Mouse (Mus musculus): Measurements from ENCODE around the gene Arhgap22.
A peak's percentile ranks its signal among the peaks of the same experiment; 100 is the strongest.

Arhgap22 gene

GRCm38 (mm10) chr14:33214767-33215128 is 922 bp downstream of the Arhgap22 start:
- no peak for DNase-seq (ENCODE audit: low read depth)

GRCm38 (mm10) chr14:33215163-33215562 is 1.3 kb downstream of the Arhgap22 start:
- no peak for DNase-seq (ENCODE audit: low read depth)

DNA sequence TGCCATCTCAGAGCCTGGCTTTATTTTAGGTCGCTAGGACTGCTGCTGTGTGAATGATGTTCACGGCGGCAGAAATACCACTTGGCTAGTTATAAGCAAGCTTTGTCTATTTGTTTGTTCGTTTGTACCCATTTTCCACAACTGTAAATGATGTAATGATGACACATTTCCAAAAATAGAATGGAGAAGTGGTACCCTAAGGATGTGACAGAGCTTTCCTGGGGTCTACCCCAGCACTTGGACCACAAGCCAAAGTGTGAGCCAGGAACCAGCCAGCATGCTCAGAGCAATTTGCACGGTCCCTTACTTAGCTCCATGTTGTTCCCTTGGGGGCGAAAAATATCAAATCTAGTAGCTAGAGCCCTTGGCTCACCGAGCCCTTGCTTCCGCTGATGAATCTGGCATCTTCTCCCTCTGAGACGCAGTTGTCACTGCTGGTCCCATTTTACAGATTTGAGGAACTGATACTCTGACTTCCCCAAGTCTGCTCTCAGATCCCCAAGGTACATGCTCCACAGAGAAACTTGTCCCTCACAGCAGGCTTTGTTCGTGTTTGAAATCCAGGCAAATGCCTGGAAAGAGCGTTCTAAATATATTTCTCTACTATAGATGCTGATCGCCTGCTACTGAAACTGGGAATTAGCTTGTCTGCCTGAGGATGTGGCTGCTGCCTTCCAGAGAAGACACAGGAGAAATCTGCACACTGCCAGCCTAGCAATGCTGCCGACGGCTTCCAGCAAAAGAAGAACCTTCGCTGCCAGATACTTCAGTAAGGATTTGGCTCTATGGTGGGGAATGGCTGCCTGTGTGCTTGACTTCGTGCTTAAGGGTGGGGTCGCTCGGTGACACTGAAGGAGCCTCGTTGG is 2.8 kb downstream of the Arhgap22 start:
- no peak for DNase-seq (ENCODE audit: low read depth)

GRCm38 (mm10) chr14:33225235-33225634 is 11.4 kb downstream of the Arhgap22 start:
- no peak for DNase-seq (ENCODE audit: low read depth)

GRCm38 (mm10) chr14:33230672-33231071 is 16.8 kb downstream of the Arhgap22 start:
- no peak for DNase-seq (ENCODE audit: low read depth)

GRCm38 (mm10) chr14:33231311-33231710 is 17.5 kb downstream of the Arhgap22 start:
- no peak for DNase-seq (ENCODE audit: low read depth)

GRCm38 (mm10) chr14:33232048-33232447 is 18.2 kb downstream of the Arhgap22 start:
- DNase-seq (ENCODE audit: low read depth), result no peak

- DNase-seq (ENCODE audit: low read depth), result no peak
These were observed 21.8 kb downstream of the Arhgap22 start for GRCm38 (mm10) chr14:33235661-33236060.

- DNase-seq (ENCODE audit: low read depth), result no peak
These were observed 26.6 kb downstream of the Arhgap22 start for GRCm38 (mm10) chr14:33240400-33240799.

DNA sequence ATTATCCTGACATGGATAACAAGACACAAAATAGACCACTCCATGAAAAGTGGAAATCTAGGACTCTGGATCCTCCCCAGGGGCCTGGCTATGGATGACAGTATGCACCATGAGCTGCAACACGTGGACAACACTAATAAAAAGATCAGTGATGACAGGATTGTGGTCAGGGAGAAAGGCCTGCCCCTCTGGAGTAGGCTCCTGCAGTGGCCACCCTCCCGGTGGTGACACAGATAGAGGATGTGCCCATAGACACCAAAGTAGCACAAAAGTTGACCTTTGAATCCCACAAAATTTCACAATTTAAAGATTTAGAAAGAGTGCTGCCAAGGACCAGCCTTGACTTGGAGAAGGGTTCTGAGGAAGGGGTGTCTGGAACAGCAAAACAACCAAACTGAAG is 29.4 kb downstream of the Arhgap22 start:
- DNase-seq (ENCODE audit: low read depth), result no peak

GRCm38 (mm10) chr14:33244519-33244918 is 30.7 kb downstream of the Arhgap22 start:
- DNase-seq (ENCODE audit: low read depth), result no peak

DNA sequence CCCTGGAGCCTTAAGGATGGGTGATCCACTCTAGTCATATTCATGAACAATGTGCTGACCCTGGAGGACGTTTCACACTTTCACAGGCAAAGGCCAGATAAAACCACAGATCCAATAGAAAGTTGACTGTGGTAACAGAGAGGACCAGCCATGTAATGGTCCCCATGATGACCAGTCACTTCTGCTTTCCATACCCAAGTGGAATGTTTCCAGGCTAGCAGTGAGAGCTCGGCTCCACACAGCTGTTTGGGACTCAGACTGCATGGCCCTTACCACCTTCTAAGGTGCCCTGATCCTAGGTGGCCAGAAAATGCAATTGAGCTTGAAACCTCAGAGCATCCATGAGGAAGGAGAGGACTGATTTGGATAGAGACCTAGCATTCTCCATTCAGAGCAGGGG is 31.1 kb downstream of the Arhgap22 start:
- DNase-seq (ENCODE audit: low read depth), result no peak

DNA sequence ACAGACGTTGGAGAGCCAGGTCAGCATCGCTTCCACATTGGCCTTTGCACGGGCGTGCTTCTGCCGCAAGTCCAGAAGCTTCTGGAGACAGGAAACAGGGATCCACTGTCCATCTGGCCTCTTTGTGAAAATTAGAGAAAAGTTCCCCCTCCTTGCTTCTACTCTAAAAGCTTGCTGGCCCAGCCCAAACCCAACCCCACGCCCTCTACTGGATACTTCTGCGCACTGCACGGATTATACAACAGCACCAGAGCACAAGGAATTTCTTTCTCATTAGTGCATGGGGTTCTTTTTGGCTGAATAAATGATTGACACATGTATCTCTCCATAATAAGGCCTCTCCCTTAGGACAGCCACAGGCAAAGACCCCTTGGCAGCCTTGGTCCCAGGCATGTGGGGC is 32.6 kb downstream of the Arhgap22 start:
- DNase-seq (ENCODE audit: low read depth), result no peak

GRCm38 (mm10) chr14:33247623-33248022 is 33.8 kb downstream of the Arhgap22 start:
- DNase-seq (ENCODE audit: low read depth), result peak; percentile 31

- DNase-seq (ENCODE audit: low read depth), result no peak
These were observed 34.9 kb downstream of the Arhgap22 start for GRCm38 (mm10) chr14:33248741-33249140.

- DNase-seq (ENCODE audit: low read depth), result no peak
These were observed 36.6 kb downstream of the Arhgap22 start for GRCm38 (mm10) chr14:33250215-33250939.

GRCm38 (mm10) chr14:33250956-33251745 is 37.3 kb downstream of the Arhgap22 start:
- DNase-seq (ENCODE audit: low read depth), result no peak

DNA sequence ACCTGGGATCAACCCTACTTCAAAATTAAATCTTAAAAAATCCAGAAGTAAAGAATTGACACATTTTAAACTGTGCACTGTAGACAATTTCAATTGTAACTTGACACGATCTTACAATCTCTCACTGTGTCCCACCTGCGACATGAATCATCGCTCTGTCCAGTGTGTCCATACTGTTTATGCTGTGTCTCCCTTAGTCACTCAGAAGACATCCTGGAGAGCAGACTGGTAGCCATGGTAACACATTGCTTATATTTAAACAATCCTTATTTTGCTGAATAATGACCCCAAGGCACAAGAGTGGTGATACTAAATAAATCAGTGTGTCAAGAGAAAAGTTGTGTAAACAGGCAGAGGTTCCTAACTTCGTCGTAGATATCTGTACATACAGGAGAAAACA is 44.4 kb downstream of the Arhgap22 start:
- DNase-seq (ENCODE audit: low read depth), result no peak

- DNase-seq (ENCODE audit: low read depth), result no peak
These were observed 46.3 kb downstream of the Arhgap22 start for GRCm38 (mm10) chr14:33260131-33260530.

DNA sequence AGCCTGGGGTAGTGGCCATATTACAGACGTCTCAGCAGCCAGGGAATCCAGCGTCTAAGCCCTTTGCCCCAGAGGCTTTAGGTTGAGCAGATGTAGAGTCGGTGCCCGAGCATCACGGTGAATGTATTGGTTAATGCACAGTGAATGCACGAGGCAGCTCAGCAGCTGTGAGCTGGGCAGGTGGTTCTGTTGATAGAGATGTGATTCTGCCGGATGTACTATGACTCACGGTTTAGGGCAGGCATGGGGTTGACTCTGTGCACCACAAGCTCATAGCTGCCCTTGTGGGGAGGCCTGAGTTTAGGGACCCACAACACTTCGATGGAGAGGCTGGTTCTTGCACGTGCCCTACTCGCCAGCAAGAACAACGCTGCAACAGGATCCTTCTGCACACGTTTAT is 51.0 kb downstream of the Arhgap22 start:
- DNase-seq (ENCODE audit: low read depth), result no peak

DNA sequence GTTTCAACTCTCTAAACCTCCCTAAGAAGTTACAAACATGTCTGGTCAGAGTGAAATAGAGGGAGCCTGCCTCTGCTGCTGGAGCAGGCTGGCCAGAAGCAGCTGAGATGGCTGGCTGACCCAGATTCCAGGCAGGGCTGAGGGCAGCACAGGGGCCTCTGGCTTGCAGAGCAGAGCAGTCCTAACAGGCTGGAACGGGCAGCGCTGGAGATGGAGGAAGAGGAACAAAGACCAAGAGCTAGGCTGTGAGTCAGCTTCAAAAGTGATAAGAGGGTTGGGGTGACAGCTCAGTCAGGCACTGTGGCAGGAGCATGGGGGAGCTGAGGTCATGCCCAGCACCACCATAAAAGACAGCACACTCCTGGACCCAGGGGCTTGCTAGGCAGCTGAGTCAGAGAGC is 62.4 kb downstream of the Arhgap22 start:
- peak; percentile 14 for DNase-seq (ENCODE audit: low read depth)

DNA sequence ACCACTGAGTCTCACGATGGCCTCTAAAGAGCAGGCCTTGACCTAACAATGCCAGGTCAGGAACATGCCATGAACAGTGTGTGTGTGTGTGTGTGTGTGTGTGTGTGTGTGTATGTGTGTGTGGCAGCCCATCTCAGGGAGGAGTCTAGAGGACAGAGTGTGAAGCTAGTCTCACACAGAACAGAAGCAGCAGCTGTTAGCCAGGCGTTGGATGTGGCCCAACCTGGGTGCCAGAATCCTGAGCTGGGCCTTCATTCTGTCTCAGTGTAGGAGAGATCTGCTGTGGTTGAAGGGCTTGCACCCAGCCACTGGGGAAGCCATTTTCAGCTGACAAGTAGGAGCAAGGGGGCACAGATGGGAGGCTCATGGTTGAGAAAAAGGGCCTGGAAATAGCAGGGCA is 64.5 kb downstream of the Arhgap22 start:
- DNase-seq (ENCODE audit: low read depth), result no peak

DNA sequence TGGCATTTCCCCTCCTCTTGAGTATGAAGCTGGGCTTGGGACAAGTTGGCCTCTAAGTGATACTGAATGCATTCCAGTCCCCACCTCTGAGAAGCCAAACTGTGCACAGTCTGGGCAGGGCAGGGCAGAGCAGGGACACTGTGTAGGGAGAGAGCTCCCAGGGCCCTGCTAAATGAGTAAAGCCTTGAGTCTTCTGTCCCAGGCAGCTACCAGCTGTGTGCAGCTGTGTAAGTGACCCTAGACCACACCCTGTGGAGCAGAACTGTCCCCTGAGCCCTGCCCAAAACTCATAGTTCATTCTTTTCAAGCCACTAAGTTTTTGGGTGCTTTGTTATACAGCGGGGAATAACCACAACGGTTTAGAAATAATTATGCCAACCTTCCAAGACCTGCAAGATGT is 67.1 kb downstream of the Arhgap22 start:
- DNase-seq (ENCODE audit: low read depth), result no peak
